Mouse (Mus musculus) frontal cortex, postnatal 25 days (tissue): ENCODE data around the gene Mfsd14a.

Experiments used
- DNase-seq, 2 experiments: peaks; one replicate each; pipeline ENCODE4 v3.0.0; 2022; ENCODE audit warnings: low spot score in 2 of 2

The Mfsd14a gene

DNA sequence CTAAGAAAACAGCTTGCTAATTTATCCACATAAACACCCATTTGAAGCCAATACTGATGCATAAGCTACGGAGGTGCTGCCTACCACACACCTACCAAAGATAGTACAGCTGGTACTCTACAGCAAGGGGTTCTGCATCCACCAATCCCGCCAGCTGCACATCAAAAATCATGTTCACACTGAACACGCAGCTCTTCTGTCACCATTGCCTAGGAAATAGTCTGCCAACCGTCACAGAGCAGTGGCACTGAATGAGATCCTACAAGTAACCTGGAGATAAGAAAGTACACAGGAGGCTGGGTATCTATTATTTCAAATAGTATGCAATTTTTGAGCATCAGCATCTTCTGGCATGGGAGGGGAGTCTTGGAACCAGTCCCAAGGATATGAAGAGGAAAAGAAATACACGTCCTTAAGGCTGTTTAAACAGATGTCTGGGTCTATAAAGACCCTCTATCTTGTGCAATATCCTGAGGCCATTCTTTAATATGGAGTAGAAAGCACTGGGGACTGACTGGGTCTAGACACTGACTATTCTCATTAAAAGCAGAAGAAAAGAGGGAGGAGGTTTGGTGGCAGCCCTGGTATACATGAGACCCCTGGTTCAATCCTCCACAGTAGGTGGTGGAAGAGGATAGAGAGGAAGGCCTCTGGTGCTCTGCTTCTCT is 9.1 kb downstream of the Mfsd14a start:
- no peak for DNase-seq

DNA sequence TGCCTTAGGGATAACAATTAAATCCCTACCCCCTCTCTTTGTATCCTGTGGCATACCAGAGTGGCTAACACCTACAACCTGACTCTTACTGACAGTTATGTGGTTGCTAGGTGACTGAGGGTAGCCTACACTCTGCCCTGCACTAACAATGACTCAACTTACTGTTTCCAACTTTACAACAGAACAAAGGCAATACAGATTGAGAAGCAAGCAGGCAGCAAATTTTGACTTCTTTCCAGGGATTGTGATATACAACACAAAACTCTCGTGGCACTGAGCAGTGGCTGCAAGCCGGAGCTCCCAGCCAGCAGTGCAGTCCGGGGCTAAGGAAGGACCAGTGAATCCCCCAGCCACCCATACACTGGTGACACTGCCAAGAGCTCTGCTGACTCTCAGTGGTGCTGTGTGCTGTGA is 10.4 kb downstream of the Mfsd14a start:
- DNase-seq: no peak

DNA sequence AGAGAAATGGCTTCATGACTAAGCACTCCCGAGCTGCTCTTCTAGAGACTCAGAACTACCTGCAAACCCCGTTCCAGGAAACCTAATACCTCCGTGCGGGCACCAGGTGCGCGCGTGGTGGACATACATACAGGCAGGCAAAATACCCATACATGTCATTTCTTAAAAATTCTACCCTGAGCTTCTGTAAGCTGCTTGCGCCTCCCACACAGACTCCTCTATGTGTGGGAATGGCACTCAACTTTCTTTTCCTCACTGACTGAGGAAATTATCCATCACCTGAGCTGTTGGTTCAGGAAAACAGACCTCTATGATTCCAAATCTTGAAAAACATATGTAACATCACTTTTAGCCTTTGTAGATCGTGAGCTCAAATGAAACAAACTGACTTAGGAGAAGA is 11.8 kb downstream of the Mfsd14a start:
- DNase-seq: no peak

DNA sequence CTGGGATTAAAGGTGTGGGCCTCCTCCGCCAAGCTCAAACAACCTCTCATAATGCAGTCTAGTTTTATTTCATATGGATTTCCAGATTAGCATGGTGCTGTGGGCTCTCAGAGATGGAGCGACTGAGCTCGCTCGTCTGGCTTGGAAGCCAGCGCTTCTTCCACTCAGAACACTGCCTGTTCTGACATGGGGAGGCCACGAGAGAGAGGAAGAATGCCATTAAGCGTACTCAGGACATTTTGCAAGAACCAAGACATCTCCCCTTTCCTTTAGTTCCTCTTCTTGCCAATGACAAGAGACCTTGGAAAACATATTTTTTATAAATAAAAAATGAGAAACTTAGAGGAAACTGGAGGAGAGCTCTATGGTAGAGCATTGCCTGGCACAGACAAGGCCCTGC is 13.7 kb downstream of the Mfsd14a start:
- no peak for DNase-seq

DNA sequence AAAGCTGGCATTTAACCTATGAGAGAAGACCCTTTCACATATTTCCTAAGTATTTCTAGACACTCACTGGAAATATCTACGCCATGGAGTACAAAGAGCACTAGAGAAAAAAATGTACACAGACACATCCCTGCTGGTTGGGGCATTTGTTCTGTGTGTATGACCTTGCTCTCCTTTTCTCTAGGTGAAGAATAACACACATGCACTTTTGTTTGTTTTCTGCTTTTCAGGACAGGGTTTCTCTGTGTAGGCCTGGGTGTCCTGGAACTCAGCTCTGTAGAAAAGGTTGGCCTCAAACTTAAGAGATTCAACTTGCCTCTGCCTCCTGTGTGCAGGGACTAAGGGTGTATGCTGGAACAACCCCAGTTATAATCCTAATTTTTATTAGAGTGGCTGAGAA is 16.1 kb downstream of the Mfsd14a start:
- no peak for DNase-seq

DNA sequence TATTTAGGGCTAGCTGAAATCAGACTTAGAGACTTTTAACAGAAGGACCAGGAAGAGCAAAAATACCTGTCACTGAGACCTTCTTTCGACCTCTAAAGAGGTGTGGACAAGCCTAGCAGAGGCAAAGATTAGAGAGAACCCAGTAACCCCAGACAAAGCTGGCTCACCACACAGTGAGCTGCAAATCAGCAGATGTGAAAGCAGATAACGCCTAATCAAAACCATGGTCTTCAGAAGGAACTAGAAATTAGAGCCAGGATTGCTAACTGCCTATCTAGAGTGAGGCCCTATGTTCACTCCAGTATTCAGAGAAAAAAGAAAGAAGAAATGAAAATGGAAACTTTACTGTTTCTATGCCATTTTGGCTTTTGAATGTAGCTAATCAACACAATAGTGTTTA is 20.1 kb downstream of the Mfsd14a start:
- no peak for DNase-seq

DNA sequence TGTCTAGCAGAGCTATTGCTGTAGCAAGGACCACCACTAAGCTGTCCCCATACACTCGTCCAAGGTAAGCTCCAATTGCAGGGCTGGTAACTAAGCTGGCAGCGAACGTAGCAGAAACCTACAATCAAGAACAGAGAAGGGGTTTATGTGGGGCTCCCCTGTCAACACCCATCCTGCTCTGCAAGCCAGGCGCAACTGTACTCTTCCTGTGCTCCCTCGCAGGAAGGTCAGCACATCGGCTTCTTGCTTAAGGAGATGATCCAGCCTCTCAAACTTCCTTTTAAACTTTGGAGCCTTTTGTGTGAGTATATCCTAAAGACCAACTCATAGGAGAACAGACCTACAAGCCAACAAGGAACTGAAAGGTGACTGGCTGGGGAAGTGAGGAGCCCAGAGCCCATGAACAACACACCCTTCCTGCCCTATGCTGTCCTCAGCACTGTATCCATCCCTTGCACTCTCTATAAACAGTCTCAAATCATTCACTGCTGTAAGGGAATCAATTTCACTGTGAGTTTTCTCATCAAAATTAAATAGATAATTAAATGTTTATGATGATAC is 20.6 kb downstream of the Mfsd14a start:
- DNase-seq: no peak

DNA sequence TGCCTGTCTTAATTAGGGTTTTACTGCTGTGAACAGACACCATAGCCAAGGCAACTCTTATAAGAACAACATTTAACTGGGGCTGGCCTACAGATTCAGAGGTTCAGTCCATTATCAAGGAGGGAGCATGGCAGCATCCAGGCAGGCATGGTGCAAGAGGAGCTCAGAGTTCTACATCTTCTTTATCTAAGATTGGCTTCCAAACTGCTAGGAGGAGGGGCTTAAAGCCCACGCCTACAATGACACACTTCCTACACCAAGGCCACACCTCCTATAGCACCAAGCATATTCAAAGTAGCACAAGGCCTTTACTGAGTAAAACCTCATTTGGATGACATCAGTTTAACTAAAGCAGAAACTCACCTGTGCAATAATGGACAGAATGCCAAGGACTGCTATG is 22.5 kb downstream of the Mfsd14a start:
- no peak for DNase-seq

DNA sequence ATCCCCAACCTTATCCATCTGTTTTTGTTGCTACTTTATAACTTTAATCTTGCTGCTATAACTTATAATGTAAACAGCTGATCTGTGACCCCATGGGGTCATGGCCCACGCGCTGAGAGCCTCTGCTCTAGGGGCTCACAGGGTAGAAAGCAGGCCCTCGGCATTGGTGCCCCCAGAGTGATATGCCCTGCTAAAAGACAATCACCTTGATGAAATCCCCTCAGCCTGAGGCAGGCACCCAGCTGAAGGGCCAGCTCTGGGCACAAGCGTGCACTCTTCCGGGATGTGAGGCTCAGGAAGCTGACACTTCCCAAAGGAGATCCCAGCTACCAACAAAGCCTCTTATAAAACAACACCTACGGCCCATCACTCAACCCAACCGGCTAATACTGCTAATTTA is 23.9 kb downstream of the Mfsd14a start:
- DNase-seq: no peak

DNA sequence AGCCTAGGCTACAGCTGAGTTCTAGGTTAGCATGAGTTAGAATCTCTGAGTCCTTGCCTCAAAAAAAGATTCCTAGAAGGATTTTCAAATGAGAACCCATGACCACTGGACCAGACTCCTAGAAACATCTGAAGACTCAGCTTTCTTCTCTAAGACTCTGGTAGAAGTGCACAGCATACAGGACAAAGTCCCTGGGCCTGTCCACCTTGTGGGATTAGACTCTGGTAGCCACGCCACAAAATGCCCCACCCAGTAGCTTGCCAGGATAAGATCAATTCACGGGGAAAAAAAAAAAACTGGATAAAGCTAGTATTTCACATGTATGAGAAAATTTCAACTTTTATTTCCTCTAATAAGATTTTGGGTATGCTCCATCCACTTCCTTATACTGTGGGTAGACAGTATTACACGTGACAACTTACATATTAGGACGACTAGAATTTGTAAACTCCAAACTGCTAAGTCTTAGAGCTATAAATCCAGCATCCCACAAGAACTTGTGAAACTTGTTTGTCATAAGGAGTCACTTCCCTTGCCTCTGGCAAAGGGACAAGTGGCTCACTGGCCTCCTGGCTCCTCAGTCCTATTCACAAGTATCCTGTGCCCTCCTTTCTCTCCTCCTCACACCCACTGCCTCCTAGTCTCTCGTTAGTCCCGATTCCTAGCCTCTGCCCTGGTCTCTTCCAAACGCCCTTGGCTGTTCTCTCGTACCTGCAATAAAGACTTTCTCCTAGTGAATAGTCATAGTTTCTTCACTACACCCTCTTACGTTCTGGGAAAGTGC is 24.6 kb downstream of the Mfsd14a start:
- DNase-seq: no peak

DNA sequence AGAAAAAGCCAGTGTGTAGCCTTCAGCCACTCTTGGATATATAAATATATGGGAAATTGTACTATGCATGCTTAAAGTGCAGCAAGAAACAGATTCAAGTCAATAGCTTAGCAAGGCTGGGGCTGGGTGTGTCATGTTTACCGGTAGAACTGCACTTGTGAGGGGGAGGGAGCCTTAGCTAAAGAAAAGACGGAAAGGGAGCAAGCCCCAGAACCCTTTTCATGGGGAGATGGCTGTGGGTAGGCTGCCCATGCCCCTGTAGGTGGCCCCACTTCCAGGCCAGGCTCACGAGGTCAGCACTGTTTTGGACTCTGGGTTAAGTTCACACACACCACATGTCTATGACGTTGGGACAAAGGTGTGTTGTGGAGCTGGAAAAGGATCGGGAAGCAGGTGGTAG is 26.7 kb downstream of the Mfsd14a start:
- DNase-seq: no peak

DNA sequence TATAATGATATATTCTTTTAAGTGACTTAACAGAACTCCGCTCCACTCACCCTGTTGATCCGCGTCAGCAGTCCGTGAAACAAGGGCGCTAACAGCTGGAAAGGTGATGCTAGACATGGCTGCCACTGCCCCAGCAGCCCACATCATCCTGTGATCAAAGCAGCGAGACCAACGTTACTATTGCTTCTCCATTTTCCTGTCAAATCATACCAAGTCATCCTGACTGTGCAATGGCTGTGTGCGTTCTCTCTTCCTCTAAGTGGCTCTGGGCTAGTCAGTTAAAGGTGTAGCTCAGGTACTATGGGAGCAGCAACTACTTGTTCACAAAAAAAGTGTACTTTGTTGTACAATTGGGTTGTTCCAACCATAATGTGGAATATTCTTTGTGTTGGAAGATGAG is 27.6 kb downstream of the Mfsd14a start:
- no peak for DNase-seq

DNA sequence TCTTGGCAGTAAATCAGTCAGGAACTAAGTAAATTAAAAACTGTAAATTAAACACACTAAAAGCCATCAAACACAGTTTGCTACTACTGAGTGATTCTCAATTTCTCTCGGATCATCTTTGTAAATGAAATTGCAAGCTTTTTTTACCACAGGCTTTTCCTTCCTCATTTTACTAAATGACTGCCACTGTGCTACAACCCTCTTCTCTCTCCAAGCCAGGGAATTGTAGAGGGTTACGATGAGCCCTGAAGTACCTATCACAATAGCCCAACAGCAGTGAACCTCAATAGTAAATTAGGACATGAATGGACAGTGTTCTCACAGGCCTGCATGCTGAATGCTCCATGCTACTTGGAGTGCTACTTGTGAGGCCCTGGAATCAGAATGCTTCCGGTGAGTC is 28.4 kb downstream of the Mfsd14a start:
- DNase-seq: no peak

DNA sequence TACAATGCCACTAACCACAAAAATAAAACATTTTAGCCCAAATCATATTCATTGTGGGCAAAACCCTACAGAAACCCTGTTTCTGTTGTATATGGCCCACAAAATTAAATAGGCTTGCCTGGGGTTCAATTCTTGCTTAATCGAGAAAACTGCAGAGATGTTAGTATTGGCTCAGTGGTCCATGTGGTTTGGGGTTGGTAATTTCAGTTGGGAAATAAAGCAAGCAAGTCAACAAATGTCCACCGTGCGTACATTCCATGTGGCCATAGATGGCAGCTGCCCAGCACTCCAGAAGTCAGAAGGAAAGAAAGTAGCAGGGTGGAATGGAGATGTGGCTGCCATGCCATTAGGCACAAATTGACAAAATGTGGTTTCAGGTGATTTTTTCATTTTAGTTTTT is 29.5 kb downstream of the Mfsd14a start:
- DNase-seq: no peak

DNA sequence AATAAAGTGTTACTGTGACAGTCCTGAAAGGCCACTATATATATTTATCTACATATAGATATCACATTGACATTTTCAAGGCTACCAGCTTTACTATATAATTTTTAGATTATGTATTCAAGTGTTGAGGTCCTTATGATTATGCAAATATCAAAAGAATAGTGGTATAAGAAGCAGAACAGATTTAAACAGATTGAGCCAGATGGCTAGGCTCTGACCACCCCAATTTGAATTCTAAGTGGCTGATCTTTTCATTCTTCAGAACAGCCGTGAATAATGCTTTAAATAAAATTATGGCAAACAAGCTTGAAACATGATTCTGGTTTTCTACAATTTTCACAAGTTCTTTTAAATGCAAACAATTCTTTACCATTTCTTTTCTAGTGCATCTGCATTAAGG is 31.0 kb downstream of the Mfsd14a start:
- no peak for DNase-seq

DNA sequence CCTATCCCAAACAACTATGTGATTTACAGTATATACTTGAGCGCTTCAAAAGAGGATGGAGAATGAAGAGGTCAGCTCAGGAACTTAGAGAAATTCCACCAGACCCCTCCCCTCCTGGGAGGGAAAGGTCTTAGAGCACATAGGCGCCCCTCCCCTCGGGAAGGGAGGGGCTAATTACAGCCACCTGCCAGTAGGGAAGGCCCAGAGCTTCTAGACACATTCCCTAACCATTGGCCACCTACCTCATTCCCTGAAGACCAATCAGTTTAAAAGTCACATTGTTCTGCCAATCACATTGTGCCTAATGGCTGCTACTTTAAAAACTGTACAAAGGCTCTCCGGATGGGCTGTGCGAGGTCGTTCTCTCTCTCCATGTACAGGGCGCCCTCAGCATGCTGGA is 39.8 kb downstream of the Mfsd14a start:
- DNase-seq: no peak

DNA sequence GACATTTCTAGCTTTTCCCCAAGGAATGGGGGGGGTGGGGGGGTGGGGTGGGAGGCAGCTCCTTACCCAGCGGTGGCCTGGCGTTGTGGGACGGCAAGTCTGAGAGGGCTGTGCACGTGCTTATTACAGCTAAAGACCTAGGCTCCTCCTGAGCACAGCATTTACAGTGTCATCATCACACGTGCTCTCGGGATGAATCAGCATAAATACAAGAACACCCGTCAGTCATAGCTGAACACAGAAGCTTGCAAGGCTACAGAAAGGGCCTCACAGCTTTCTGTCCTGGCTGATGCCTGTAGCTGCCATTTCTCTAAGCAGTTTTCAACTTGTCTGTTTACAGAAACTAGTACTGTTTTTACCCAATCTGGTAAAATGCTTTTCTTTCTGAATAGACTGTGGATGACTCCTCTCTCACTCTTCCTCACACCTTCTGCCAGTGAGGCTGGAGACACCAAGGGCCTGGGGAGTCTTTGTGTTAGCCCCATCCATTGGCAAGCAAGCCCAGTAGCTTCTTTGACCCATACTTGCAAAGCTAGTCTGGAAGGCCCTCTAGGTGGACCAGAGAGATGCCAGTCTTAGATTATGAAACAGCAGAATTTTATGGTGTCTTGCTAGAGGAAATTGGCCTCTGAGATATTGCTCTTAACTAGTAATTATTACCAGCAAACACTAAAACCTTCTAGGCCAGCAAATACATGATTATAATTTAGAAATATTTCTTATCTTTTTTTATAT is 41.7 kb downstream of the Mfsd14a start:
- DNase-seq: no peak

DNA sequence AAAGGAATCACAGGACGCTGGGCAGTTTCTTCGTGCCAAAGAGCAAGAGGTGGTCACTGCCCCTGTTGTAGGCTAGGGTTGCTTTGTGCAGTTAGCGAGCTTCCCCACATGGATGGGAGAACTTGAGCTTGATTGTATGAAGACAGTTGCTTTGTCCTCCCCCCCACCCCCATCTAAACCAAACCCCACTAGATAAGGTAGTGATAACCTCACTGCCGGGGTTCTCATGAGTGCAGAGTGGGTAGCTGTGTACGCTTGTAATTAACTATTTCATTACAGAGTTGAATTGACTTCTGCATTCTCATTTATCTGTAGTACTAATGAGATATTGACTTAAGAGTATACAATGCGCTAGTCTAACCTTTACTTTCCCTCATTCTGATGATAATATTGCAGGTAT is 43.6 kb downstream of the Mfsd14a start:
- no peak for DNase-seq

DNA sequence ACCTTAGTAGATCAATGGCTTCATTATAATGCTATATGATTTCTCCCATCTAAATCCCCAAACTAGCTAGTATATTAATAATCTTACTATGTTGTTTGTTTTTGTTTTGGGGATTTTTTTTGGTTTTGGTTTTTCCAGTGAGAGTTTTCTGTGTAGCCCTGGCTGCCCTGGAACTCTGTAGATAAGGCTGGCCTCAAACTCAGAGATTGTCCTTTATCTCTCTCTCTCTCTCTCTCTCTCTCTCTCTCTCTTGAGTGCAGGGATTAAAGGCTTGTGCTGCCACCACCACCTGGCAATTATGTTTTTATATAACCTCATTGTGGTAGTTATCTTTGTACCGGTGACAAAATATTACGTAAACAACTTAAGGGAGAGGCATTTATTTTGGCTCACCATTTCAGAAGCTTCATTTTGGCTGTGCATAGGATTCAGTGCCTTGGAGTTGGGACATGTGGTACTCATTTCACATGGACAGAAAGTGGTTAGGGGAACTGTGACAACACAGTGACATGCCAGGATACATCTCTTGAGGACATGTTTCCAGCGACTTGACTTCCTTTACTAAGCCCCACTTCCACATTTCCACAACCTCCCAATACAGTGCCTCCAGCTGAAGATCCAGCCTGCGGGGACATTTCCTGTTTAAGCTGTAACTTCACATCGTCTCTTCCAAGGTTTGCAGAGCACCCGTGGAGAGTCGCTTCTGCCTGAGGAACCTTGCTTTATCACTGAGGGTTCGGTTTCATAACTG is 47.0 kb downstream of the Mfsd14a start:
- DNase-seq: no peak

DNA sequence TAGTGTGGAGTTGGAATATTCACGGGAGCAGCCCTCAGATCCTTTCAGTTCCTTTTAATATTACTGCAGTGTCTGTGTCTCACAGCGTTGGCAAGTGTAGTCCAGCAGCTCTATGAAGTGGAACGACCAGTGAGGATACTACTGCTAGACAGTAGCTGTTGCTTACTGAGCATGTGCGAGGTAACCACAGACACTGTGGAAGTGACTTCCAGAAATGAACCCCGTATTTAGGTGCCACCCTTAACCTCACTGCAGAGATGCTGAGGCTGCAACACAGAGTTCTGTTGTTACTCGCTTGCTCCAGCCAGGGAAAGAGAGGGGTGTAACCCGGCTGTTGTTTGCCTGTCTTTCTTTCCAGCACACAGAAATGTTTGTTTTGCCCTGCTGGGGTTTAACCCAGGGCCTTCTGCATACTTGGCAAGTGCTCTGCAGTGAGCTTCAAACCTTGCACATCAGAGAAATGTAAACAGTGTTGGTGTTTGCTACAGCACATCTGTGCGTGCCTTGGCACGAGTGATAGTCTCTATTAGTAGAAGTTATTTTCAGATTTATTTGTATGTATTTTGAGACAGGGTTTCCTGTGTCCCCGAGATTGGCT is 48.1 kb downstream of the Mfsd14a start, which contains the start of gene Trmt13:
Gene Trmt13, minus strand, starts transcription at position 293 of the 598 bp plus-strand sequence.
- no peak for DNase-seq

DNA sequence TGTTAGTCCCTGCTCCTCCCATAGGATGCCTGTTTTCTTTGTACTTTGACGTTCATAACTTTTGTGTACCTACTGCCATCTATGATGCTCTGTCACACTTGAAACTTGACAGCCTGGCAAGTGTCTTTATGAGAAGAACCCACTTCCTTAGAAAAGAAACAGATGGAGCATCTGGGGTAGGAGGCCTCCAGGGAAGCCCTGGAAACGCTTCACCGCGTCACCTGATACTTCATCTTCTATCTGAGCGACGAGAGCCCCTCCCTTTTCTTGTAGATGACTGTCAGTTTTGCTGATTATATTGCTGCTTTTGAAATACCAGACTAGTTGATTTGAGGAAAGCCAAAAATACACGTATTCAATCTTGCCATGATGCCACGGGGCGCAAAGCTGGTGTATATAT is 57.9 kb downstream of the Mfsd14a start:
- DNase-seq: no peak
